Mouse (Mus musculus) thymus, adult 2 months (tissue): ENCODE measurements around the gene Zc3h10. TPM values are rescaled to one million over a fixed set of nuclear protein-coding genes. Genes with fewer than 3 reads are reported as not detected.

ENCODE experiments used
- DNase-seq: peaks from one replicate; pipeline ENCODE4 v3.0.0; 2021
- H3K27ac ChIP-seq: fragments of 200-500 bp; 2 replicates; pipeline ENCODE4 v1.5.1; 2012; ENCODE audit warnings: low read length, control low read depth; ENCODE audit not compliant: control insufficient read depth, insufficient read depth
- H3K27me3 ChIP-seq: fragments of 200-500 bp; 2 replicates; pipeline ENCODE4 v1.6.1; 2012; ENCODE audit warnings: mild to moderate bottlenecking, low read length, moderate library complexity, mixed read lengths; ENCODE audit not compliant: control insufficient read depth, insufficient read depth
- H3K36me3 ChIP-seq: fragments of 200-500 bp; 2 replicates; pipeline ENCODE4 v1.6.1; 2012; ENCODE audit warnings: mild to moderate bottlenecking, low read length, moderate library complexity; ENCODE audit not compliant: control insufficient read depth, insufficient read depth
- H3K4me1 ChIP-seq: fragments of 200-500 bp; replicated peaks from 2 replicates; pipeline ENCODE4 v1.6.1; 2012; ENCODE audit warnings: low read length; ENCODE audit not compliant: control insufficient read depth, insufficient read depth
- H3K4me3 ChIP-seq: fragments of 200-500 bp; 2 replicates; pipeline ENCODE4 v1.5.1; 2012; ENCODE audit warnings: mild to moderate bottlenecking, low read length, control low read depth, moderate library complexity; ENCODE audit not compliant: control insufficient read depth, insufficient read depth
- CTCF ChIP-seq: fragments of 200-500 bp; IDR thresholded peaks from 2 replicates; pipeline ENCODE4 v1.5.1; 2012; ENCODE audit warnings: mild to moderate bottlenecking, control low read depth, low read length, moderate library complexity, borderline replicate concordance; ENCODE audit not compliant: control insufficient read depth, poor library complexity, insufficient read depth; ENCODE audit errors: extremely low read depth
- POLR2A ChIP-seq: fragments of 200-500 bp; IDR thresholded peaks from 2 replicates; pipeline ENCODE4 v1.6.1; 2012; ENCODE audit warnings: mild to moderate bottlenecking, low read length, control low read depth, moderate library complexity; ENCODE audit not compliant: control insufficient read depth, poor library complexity, insufficient read depth; ENCODE audit errors: extremely low read depth
- whole genome bisulfite sequencing: fragments of 180-500 bp; shearing (Covaris S2); methylation state at CpG from one replicate; pipeline ENCODE4 v1.1.7; 2018; 5-methylcytosine and 5-hydroxymethylcytosine counted together
- polyA plus RNA-seq: library from polyadenylated mRNA; depleted of rRNA; stranded (reverse); fragments of >200 nt; gene quantifications from 2 replicates; pipeline ENCODE4 v1.2.3, GENCODE M21; 2012

The Zc3h10 gene
- polyA plus RNA-seq, 1 experiment, result 25.6 TPM

- peaks cover 19% of the 10 kb centered on the region for H3K36me3 ChIP-seq
- H3K4me3 ChIP-seq, result no peak overlapping the region
- WGBS, result under 1% methylated on average over 4 of the region's 4 CpGs
- TF ChIP-seq CTCF (no peak), POLR2A (no peak)
- no peaks in the 10 kb centered on the region for H3K27me3 ChIP-seq
- peaks cover 5% of the 10 kb centered on the region for H3K4me1 ChIP-seq
- peak overlapping the region; percentile 29; the same call in 1 of the 2 replicates for H3K27ac ChIP-seq
- DNase-seq, result no peak
Measured at GRCm38 (mm10) chr10:128546361-128546760, 1.2 kb downstream of the Zc3h10 start.

- TF ChIP-seq CTCF (no peak), POLR2A (no peak)
- Histone ChIP-seq H3K27me3 (no peaks in the 10 kb centered on the region), H3K36me3 (peaks cover 19% of the 10 kb centered on the region), H3K4me1 (peaks cover 5% of the 10 kb centered on the region), H3K4me3 (no peak overlapping the region), H3K27ac (no peak overlapping the region)
- 97% methylated on average over 3 of the region's 3 CpGs for WGBS
- DNase-seq, result no peak
Measured at GRCm38 (mm10) chr10:128545570-128545898, 2.0 kb downstream of the Zc3h10 start.

- H3K4me3 ChIP-seq, result no peak overlapping the region
- TF ChIP-seq POLR2A, result no peak
- TF ChIP-seq CTCF, result no peak
- H3K4me1 ChIP-seq, result peaks cover 5% of the 10 kb centered on the region
- H3K36me3 ChIP-seq, result peaks cover 19% of the 10 kb centered on the region
- no peak overlapping the region for H3K27ac ChIP-seq
- 96% methylated on average over 37 of the region's 37 CpGs for WGBS
- H3K27me3 ChIP-seq, result no peaks in the 10 kb centered on the region
- DNase-seq, result no peak
Measured at GRCm38 (mm10) chr10:128544674-128545569, 2.7 kb downstream of the Zc3h10 start.

DNA sequence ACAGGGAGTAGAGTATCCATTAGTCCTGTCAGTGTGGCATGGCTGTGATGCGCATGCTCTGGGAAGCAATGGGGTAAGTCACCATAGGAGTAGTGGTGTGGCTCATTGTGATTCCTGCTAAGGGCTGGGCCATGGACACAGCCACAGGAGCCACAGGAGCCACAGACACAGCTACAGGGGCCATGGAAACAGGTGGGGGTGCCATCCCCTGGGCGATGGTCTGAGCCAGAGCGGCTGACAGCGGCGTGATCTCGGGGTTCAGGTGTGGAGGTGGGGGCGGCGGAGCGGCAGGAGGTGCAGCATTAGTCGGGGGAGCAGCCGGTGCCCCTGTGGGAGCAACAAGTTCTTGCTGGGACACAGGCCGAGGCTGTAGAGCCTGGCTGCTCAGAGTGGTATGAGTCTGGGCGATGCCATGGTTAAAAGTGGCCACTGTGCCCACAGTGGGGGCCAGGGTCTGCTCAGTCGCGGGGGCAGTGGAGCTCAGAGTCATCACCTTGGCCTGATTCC lies 3.4 kb downstream of the Zc3h10 start:
- TF ChIP-seq POLR2A (no peak), CTCF (no peak)
- Histone ChIP-seq H3K4me1 (peaks cover 2% of the 10 kb centered on the region; the same call in 1 of the 2 replicates), H3K27ac (no peak overlapping the region), H3K36me3 (peaks cover 19% of the 10 kb centered on the region), H3K4me3 (no peak overlapping the region), H3K27me3 (no peaks in the 10 kb centered on the region)
- 97% methylated on average over 15 of the region's 15 CpGs for WGBS
- DNase-seq, result no peak

GRCm38 (mm10) chr10:128543100-128543499 lies 4.5 kb downstream of the Zc3h10 start:
- Histone ChIP-seq H3K4me1 (0 out of 2 replicates have a peak, but pooled peaks cover 2% of the 10 kb centered on the region), H3K27me3 (no peaks in the 10 kb centered on the region), H3K4me3 (no peak overlapping the region), H3K36me3 (peaks cover 19% of the 10 kb centered on the region), H3K27ac (no peak overlapping the region)
- WGBS, result 93% methylated on average over 2 of the region's 2 CpGs
- DNase-seq, result no peak
- TF ChIP-seq CTCF (no peak), POLR2A (no peak)

DNA sequence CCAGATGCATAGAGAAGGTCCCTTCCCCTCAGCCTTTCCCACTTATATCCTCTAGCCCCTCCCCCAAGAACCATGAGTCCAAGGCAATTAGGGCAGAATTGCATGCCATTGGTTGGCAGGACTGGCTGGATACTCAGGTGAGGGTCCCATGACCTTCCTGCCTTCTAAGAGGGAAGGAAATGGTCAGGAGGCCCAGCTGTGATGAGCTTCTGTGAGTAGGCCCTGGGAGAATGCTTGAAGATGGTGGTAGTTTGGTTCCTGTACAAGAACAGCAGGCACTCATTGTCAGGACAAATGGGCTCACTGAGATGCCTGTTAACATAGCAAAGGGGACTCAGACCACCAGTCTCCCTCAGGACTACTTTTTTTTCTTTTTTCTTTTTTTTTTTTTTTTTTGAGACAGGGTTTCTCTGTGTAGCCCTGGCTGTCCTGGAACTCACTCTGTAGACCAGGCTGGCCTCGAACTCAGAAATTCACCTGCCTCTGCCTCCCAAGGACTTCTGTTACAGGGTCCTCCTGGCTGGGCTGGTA lies 9.2 kb downstream of the Zc3h10 start:
- no peak overlapping the region for H3K27ac ChIP-seq
- no peak overlapping the region for H3K4me3 ChIP-seq
- no peak for DNase-seq
- no peak for TF ChIP-seq CTCF
- no peak for TF ChIP-seq POLR2A
- H3K4me1 ChIP-seq, result peaks cover 4% of the 10 kb centered on the region
- no peaks in the 10 kb centered on the region for H3K27me3 ChIP-seq
- H3K36me3 ChIP-seq, result peaks cover 2% of the 10 kb centered on the region; the same call in 1 of the 2 replicates
- 100% methylated on average over 1 of the region's 1 CpGs for WGBS
